Mouse (Mus musculus): Measurements from ENCODE around the gene Mbd3l1.

The Mbd3l1 gene

DNA sequence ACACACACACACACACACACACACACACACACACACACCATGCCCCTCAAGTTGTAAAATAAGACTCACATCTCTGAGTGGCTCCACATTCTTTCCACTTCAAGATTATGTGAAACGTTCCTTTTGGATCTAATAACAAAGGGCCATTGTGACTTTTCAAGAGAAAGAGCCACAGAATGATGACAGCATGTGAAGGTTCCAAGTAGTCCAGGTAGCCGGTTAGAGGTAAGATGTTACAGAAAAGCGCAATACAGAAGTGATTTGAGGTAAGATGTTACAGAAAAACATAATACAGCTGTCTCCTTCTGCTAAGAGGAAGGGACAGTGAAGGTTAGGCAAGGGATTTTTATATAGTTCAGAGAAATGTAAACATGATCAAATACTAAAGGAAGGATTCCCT lies at the start of gene Mbd3l1, which contains the start of gene Zfp558:
Gene Mbd3l1 (plus strand): TSS at position 192 of the 400 bp plus-strand sequence.
Gene Zfp558 (minus strand): TSS at position 101 of the 400 bp plus-strand sequence.
- no peak for DNase-seq (ENCODE audit: low read depth, low spot score)

DNA sequence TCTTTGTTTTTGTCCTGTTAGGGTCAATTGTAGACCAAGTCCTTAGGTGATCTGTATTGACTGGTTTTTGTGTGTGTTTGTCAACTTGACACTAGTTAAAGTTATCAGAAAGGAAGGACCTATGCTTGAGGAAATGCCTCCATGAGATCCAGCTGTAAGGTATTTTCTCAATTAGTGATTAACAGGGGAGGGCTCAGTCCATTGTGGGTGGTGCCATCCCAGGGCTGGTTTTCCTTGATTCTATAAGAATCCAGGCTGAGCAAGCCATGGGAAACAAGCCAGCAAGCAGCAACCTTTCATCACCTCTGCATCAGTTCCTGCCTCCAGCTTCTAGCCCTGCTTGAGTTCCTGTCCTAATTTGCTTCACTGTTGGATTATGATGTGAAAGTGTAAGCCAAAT lies 47.8 kb upstream of the Mbd3l1 start, which contains the start of gene Mbd3l2:
Gene Mbd3l2 (plus strand): TSS at position 301 of the 400 bp plus-strand sequence.
- no peak for DNase-seq (ENCODE audit: low read depth, low spot score)

DNA sequence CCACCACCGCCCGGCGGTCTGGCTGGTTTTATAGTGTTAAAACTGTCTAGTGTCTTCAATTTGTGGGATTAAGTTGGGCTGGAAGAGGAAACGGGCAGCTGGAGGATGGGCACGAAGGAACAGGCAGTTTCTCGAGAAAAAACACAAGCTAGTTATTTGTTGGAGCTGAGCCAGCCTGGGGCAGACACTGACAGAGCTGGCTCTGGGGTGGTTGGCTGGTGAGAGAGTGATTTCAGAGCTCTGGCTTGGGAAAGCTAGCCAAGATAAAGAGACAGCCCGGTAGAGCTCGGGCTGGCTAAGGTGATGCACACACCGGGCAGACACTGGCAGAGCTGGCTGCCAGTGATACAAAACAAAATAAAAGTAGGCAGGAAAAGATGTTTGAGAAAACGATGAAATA lies 46.5 kb upstream of the Mbd3l1 start:
- DNase-seq (ENCODE audit: low read depth, low spot score): no peak

DNA sequence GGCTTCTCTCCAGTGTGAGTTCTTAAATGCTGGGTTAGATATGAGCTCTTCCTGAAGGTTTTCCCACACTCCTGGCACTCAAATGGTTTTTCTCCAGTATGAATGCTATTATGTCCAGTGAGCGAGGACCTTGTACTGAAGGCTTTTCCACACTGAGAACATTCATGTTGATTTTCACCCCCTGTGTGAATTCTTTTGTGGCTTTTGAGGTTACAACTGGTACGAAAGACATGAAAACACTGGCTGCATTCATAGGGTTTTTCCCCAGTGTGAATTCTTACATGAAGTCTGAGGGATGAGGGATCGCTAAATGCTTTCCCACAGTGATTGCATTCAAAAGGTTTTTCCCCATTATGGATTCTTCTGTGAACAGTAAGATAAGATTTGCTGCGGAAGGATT lies 21.6 kb upstream of the Mbd3l1 start:
- DNase-seq (ENCODE audit: low read depth, low spot score): no peak

DNA sequence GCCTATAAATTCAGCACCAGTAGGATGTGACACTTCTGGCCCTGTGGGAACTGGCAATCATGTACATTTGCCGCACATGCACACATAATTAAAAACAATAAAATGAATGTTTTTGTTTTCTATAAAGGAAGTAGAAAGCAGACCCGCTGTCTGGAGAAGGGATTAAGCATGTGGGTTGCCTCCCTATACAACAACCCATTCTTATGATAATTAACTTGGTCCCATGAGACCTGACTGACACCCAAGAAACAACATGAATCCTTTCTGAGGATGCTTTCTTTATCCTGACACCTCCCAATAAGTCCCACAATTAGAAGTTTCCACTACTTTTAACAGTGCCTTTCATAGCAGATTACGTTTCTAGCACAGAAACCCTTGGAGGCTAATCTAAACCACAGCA lies 10.8 kb upstream of the Mbd3l1 start:
- no peak for DNase-seq (ENCODE audit: low read depth, low spot score)

DNA sequence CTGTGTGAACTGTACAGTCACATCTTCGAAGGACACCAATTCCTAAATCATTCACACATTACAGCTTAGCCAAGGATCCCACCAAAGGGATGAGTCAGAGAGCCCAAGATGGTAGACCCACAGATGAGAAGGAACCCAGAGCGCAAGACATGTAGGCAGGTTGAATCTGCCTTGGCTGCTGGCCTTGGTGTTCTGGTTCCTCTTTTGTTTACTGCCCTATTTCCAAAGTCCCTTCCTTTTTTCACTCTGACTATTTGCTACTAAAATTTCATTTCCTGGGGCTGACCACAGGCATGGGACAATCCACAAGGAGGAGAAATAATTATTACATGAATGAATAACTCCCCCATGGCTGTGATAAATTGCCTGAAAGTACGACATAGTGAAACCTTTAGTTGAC lies 10.2 kb upstream of the Mbd3l1 start:
- no peak for DNase-seq (ENCODE audit: low read depth, low spot score)

DNA sequence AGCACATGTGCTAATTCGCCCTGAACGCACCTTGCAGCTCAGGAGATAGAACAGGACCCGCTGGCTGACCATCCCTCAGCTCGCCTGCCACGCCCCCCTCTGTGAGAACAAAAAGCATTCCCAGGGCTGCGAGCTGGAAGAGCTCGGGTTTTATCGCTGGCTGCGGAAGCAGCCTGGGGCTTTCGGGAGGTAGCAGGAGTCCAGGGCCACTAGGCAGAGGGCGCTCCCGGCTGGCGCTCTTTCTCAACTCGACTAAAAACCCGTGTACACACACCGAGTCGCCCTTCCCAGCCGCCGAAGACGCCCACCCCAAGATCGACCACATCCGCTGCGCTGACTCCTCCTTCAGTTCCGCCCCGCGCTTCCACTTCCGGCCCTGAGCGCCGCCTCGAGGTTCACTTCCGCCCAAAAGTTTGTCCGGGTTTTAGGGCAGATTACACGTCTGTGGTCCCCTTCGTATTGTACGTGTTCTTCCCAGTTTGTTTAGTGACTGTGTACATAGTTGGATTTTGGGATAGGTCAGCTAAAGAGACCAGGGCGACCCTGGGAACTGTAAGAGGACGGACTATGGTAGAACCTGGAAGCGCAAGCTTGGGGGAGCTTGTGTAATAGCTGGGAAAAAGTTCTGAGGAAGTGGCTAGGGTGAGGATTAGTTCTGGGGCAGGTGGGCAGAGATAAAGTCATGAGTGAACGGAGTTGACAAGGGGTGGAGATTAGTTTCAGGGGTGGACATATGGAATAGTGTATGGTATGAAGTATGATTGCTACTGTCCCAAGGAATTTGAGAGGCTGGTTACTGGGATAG lies 4.6 kb upstream of the Mbd3l1 start:
- peak; percentile 83 for DNase-seq (ENCODE audit: low read depth, low spot score)

DNA sequence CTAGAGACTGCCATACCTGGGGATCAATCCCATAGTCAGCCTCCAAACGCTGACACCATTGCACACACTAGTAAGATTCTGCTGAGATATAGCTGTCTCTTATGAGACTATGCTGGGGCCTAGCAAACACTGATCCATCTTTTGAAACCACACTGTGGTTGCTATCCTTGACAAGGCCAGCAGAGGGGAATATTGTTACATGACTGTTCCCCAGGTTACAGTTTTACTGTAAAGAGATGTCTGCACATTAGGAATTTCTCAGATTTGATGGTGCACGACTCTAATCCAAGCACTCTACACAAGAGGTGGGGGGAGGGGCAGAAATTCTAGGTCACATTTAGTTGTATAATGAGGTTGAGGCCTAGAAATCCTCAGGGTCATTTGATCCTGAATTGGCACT lies 29.9 kb downstream of the Mbd3l1 start:
- DNase-seq (ENCODE audit: low read depth, low spot score): no peak
